Mouse (Mus musculus) E14TG2a.4 (cell line): ENCODE data around the gene Xaf1.

Experiments
- CTCF ChIP-seq: conservative IDR thresholded peaks from 2 replicates; pipeline ENCODE4 v1.5.1; 2014; ENCODE audit warnings: low read length
- NANOG ChIP-seq: IDR thresholded peaks from 2 replicates; pipeline ENCODE4 v1.6.1; 2014; ENCODE audit warnings: borderline replicate concordance, low read length, mixed read lengths
- POU5F1 ChIP-seq: IDR thresholded peaks from 2 replicates; pipeline ENCODE4 v1.6.1; 2014; ENCODE audit warnings: low read length, borderline replicate concordance

- TF ChIP-seq CTCF (no peak), NANOG (no peak), POU5F1 (no peak)
Observed at GRCm38 (mm10) chr11:72352272-72352671, 50.8 kb downstream of the Xaf1 start.
